Mouse (Mus musculus): ENCODE results near the gene Atad1.

- no peak for TF ChIP-seq POLR2A (IDR thresholded peaks at IDR 0.05; ENCODE audit: insufficient read depth, low read depth, low read length)
- no peak for TF ChIP-seq CTCF (IDR thresholded peaks at IDR 0.05)
Observed at GRCm38 (mm10) chr19:32753386-32753785, 13.8 kb upstream of the Atad1 start.
